Mouse (Mus musculus): ENCODE results near the gene Sox6.
A peak's percentile ranks its signal among the peaks of the same experiment; 100 is the strongest.
"Not testable (repeated sequence)": the region's sequence is repeated elsewhere in the genome, so short reads cannot be mapped to it uniquely, and the experiment has no call there.

Sox6 gene

DNA sequence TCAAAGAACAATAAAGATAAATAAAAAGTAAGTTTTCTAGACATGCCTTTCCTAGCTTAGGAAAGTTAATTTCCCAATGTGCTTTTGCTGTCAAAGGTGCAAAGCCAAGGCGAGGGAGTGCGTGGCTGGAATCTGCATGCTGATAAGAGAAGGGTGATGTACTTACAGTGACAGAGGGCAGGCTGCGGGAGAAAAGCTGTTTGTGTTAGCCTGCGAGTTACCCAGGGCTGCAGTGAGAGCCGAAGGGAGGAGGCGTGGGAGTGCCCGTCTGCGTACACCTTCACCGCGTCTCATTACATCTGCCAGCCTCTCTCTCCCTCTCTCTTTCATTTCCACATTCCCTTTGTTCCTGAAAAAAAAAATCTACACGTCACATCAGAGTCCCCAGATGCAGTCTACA, at the start of gene Sox6:
Sox6 (minus strand) TSS at position 286 of the 400 bp plus-strand sequence.
- DNase-seq (ENCODE audit: low spot score in 2 of 2) = no peak

DNA sequence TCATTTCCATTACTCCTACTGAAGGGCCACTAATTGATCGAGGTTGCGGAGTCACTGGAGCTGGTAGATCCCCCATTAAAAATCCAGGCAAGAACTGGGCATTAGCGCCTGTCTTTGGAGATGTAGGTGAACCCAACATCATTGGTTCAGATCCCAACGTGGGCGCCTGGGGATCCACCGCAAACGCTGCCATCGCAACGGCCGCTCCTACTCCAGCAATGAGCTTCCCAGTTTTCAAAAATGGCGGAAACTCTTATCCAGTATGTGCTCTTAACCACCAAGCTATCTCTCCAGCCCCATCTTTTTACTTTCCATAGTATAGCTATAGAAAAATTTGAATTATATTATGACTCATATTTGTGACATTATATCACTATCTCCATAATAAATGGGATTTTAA, 45.8 kb upstream of the Sox6 start, which contains the start of gene Gm4353:
Gm4353 (minus strand) TSS at position 270 of the 400 bp plus-strand sequence.
- DNase-seq (ENCODE audit: low spot score in 2 of 2) = not testable (repeated sequence)

DNA sequence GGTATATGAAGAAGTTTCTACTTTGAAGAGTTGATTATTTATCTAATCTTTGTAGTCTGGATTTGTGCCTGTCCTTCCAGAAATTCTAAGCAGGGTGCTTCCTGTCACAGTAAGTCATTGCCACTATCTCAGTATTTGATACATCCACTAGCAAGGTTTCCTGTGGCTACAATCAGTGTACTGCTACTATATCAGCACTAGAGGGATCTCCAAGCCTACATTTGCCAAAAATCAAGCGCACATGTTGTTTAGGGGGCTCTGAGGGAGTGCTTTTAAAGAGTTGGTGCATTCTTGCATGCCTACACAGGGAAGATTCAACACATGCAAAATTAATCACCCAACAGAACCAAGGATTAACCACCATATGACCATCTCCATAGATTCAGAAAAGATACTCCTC, 22.1 kb upstream of the Sox6 start:
- DNase-seq (ENCODE audit: low spot score in 2 of 2) = no peak

DNA sequence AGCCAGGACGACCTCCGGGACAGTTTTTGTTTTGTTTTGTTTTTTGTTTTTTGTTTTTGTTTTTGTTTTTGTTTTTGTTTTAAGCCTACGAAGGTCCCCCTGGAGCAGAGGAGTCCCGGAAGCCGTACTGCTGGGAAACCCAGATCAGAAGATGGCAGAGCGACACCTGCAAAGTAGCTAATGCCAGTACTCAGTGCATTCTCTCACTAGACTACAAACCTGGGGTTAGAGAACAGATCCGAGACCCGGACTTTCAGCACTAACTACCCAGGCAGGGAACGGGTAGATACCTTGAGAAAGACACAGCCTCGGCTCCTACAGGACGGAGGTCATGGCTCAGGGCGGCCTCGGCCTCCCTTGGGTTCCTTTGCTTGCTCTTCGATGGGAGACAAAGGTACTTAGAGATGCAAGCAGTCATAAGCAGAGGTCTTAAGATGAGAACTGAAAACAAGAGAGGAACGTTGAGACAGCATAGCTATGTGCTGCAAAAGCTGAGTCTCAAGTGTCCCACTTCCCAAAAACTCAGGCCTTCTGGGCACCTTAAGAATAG, 1.9 kb upstream of the Sox6 start:
- no peak for DNase-seq (ENCODE audit: low spot score in 2 of 2)

DNA sequence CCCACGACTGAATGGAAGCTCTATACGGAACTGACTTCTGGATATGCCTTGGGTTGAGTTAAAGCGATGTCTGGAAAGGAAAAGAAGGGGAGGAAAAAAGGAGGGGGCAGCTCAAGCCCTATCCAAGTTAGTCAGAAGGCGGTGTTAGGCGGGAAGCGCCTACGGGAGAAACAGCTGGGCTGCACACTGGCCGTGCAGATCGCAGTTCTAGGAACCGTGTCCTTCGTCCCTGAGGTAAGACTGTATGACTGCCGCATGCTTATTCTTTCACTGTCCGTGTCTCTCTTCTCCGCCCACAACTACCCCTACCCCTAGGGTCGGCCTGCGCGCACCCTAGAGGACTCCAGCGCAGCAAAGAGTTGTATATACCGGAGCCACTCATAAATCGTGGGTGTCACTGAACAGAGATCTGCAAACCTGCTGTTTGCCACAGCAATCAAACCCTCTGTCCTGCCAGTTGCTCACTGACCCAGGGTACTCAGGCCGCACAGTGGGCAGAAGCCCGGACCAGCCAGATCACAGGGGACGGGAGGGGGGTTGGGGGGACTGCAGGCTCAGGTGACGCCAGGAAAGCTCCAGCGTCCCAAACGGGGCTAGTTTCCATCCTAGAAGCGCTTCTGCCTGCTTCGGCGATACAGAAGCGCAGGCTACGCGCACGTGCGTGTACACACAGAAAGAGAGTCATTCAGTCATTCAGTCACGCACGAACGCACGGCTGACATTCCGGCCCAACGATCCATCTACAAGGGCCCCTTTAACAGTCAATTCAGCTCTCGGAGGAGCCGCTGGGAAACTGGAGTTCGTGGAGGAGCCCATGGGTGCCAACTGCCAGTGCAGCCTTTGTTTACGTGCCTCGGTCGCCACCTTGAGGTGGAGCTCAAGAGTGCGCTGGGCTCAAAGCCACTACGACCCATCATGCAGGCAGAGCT, 1.2 kb upstream of the Sox6 start:
- peak; percentile 50 to 60 for DNase-seq (ENCODE audit: low spot score in 2 of 2)

DNA sequence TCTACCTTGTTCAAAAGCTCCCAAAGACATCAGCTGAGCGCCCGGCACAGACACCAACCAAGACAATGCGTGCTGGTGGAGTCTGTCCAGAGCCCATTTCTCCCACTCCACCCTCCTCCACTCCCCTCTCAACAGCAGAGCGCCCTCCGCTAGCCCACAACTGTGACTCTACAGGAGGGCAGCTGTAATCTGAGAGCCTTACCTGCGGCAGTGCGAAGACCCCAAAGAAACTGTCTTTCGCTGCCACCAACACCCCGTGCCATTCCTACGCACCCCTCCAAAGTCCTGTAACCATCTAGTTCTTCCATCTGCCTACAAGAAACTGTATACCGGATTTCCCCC, 571 bp upstream of the Sox6 start, which contains the start of gene 1110004F10Rik:
1110004F10Rik (plus strand) TSS at position 202 of the 342 bp plus-strand sequence.
- DNase-seq (ENCODE audit: low spot score in 2 of 2) = no peak

DNA sequence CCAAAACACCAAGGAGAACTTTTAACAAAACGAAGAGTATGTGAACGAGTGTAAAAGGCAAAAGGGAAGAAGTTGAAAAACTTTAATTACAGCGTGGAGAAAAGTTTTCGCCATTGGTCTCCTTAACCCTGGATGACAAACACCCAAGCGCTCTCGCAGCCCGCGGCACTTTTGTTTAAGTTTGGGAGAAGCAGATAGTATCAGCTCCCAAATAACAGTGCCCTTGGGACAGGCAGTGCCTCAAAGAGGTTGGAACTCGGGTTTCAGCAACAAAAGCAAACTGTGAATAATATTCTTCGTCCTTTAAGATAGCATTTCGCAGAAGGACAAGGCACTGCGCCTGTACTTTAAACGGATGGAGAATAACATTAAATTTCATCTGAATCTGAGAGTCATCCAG, 572 bp downstream of the Sox6 start:
- no peak for DNase-seq (ENCODE audit: low spot score in 2 of 2)

DNA sequence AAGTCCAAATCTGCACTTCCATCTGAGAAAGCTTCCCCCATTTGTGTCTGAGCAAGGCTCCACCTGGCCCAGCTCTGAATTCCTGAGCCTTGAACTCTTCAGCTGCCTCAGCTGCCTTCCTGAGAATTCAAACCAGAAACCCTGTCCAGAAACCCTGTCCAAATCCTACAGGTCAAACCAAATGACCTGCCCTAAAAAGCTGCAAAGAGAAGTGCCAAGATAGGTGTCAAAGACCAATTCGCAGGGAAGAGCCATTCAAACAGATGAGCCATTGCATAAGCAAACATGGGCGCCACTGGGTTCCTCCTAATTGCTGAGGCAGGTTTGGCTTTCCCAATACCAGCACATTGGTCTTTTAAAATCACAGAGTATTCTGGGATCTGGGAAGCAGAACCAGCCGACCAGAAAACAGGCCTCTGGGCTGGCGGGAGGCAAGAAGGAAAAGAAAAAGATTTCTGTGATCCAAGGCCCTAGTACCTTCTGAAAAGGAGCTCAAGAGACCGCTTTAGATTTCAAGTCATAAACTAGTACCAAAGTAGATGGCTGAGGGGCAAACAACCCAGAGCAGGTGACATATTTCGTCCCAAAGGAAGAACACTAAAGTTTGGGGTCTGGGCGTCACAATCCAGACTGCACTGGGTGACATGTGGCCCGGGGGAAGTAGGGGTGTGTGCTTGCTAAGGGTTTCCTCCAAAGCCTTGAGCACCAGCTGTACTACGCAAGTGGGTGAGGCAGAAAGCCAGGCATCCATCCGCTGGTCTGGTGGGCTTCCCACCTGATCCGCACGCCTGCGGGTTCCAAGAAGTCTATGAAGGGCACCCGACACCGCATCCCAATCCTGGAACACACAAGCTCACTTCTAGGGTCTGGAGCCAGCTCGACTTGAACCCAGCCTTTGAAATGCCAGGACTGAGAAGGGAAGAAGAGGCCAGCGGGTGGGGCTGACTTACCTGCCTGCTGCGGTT, 1.7 kb downstream of the Sox6 start:
- no peak for DNase-seq (ENCODE audit: low spot score in 2 of 2)

DNA sequence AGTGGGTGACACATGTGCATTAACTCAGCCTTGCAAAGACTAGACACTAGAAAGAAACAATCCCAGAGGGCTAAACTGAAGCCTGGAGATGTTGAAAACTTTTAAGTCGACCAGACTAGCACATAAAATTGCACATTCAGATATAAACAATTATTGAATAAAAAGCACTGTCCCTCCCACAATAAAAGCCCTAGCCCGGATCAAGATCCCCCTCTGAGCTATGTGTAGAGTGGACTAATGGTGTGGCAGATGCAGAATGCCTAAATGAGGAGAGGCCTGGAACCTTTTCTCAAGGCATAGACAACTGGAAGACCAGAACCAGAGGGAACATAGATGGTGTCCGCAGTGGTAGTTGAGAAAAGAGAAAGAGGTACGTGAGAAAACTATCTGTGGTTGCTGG, 3.1 kb downstream of the Sox6 start:
- DNase-seq (ENCODE audit: low spot score in 2 of 2) = no peak

DNA sequence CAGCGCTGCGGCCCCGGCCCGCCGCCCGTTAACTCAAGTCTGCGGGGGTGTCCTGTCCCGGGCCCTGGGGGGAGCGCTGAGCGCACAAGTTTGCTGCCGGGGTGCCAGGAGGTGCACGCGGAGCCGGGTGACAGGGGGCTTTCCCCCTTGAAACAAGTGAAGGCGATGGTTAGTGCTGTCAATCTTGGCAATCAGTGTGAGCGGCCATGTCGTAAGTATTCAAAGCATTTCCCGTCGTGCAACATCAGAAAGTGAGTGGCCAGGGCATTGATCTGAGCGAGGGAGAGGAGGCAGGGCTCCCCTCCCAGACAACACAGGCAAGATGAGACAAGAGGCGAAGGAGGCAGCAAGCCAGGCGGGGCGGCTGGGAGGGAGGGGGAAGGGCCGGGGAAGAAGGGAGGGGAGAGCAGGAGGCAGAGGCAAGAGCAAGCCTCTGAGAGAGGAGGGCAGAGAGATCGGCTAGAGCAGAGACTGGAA, 4.3 kb downstream of the Sox6 start:
- DNase-seq (ENCODE audit: low spot score in 2 of 2) = no peak

DNA sequence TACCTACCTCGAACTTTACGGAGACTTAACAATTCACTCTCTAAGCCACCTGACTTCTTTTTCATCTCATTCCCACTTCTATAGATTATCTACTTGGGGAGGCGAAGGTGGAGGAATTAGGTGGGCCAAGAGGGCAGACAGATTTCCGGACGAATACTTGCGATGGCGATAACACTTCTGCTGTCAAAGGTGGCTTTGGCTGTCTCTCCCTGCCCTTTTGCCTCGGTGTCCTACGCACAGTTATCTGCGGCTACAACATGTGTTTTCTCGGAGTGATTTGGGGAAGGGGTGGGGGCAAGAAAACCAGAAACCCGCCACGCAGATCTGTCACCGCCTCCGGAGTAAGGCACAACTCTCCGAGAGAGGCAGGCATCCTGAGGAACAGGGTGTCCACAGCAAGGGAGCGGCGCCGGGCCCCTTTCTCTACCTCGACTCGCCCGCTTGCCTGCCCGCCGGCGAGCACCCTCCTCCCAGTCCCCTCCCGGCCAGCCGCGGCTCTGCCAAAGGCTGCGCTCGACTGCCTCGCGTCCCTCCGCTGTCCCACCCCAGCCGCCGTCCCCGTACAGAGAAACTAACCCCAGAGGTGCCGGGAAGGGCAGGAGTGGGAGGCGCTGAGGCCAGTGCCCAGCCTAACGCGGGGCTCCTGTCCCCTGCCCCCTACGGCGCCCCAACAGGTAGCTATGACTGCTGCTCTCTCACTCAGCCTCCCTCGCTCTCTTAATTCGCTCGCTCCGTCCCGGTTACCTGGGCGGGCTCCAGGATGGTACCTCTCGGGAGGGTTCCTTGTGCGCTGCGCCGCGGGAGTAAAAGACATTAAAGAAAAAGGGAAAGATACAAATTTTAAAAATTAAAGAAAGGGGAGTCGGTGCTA, 5.0 kb downstream of the Sox6 start:
- no peak for DNase-seq (ENCODE audit: low spot score in 2 of 2)

DNA sequence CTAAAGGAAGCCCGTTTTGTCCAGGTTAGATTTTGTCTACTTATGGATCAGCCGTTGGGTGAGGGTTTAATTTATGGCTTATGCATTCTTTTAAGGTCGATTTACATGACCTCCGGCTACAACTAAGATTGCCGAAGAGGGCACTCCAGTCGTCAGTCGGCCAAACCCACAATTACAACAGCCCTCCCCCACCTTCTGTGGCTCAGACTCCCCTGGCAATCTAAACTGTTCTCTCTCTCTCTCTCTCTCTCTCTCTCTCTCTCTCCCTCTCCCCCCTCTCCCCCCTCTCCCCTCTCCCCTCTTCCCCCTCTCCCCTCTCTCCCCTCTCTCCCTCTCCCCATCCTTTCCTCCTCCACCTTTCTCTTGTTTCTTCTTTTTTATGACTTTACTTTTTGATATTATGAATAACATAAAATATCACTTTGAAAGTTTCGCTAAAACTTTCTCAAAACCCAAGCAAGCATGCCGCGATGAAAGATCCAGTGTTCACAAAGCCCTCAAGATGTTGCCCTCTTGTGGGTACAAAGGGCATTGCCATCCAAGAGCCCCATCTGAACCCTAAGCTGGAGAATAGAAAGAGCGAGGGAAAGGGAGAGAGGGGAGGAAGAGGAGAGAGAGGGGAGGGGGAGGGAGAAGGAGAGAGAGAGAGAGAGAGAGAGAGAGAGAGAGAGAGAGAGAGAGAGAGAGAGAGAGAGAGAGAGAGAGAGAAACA, 5.8 kb downstream of the Sox6 start:
- peak; percentile 47 to 65 for DNase-seq (ENCODE audit: low spot score in 2 of 2)

DNA sequence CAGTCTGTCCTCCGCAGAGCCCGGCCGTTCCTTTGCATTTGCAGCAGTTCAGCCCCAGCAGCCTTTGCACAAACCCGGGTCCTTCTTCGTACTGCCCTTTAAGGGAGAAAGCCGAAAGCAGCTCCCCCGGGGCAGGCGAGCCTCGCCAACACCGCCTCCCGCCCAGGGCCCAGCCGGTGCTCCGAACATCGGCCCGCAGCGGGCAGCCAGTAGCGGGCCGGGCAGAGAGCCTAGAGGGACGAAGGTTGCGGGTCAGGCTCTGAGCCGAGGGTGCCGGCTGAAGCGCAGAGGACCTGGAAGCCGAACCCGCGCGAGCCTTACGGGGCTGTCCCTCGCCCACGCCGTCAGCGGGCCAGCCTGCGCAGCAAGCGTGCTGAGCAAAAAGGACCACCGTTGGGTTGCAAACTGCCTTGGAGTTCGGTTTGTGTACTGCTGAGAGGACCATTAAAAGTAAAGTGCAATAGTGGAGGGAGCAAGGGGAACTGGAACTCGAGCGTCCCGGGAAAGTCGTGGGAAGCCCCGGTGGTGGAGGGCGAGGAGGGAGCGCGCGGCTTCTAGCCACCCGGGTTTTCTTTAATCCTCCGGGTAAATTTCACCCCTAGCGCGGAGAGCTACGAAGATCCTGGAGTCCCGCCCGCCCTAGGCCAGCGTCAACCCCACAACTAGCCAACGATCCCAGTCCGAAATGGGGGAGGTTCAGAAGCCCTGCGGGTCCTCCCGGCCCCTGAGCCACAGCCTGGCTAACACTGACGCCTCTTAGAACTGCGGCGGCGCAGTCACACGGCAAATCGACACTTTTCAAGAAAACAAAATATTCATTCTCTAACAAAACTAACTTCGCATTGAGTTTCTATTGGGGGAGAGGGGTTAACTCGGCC, 6.6 kb downstream of the Sox6 start:
- no peak for DNase-seq (ENCODE audit: low spot score in 2 of 2)

DNA sequence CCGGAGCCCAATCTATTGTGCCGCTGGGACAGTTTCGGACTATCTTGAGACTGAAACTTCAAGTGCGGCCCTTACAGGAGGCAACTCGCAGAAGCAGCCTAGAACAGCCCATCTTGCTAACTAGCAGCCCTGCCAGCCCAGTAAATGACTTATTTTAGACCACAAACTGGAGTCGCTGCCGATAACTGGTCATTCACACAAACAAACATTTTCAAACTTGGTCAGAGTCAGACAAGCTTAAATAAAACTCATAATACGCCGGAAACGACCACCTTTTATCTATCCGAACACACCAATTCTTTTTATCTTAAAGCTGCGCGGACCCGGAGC, 7.2 kb downstream of the Sox6 start:
- no peak for DNase-seq (ENCODE audit: low spot score in 2 of 2)

DNA sequence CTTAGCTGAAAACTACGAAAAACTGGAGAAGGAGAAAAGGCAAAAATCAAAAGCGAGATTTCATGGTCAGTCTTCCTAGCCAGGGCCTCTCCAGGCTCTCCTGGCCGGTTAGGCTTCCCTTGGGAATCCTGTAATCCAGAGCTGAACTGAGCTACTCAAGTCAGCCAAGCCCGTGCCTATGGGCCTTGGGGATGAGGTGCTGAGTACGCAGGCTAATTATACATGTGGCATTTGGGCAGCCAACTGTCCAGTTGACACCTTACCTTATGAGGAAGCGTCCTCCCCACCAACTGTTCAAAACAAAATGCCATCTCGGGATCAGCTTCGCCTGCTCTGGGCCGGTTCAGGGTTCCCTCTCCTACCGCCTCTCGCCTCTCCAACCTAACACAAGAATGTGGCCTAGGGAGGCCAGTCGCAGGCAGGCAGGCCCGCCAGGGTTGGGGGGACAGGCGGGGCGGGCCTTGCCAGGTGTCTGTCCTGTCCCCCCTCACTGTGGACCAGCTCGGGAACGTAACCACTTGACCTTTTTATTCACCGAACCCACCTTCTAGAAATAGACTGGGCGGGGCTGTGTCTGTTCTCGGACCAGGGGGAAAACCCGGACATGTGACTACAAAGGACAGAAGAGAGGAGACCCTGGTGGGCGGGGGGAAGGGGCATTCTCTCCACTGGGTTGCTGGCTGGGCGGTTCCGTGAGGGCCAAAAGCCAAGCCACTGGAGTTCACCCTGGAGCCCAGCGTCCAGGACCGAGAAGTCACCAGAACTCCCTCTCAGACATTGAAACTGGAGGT, 7.8 kb downstream of the Sox6 start:
- DNase-seq (ENCODE audit: low spot score in 2 of 2) = no peak

DNA sequence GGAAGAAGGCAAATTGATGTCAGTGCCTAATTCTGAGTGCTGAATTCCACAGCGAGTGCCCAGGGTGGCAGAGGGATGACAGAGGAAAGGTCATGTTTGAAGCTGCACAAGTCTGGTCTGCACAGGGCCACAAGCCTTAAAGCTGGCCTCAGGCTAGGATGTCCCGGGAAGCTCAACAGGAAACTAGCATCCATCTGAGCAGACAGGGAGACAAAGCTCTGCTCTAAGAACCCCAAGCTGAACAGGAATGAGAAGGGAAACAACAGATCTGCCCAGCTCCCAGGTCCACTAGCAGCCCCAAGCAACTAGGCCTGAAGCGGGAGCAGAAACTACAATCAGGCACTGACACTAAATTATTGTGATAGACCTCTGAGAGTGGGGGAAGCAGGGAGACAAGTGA, 8.6 kb downstream of the Sox6 start:
- DNase-seq (ENCODE audit: low spot score in 2 of 2) = no peak

DNA sequence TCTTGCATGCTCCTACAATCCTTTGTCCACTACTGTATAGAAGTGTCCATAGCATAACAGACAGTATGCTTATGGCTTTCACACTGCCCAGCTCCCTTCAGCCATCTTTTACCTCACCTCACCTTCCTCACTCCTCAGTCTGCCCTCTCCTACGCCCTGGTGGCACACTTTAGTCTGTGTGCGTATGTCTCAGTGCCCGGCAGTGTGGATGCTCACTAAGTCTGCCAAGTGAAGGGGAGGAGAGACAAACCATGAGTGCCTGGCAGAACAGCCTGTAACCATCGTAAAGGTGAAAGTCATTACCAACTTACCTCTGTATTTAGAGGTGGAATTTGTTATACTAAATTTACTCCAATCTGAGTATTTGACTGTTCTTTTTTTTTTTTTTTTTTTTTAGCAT, 35.9 kb downstream of the Sox6 start:
- no peak for DNase-seq (ENCODE audit: low spot score in 2 of 2)

DNA sequence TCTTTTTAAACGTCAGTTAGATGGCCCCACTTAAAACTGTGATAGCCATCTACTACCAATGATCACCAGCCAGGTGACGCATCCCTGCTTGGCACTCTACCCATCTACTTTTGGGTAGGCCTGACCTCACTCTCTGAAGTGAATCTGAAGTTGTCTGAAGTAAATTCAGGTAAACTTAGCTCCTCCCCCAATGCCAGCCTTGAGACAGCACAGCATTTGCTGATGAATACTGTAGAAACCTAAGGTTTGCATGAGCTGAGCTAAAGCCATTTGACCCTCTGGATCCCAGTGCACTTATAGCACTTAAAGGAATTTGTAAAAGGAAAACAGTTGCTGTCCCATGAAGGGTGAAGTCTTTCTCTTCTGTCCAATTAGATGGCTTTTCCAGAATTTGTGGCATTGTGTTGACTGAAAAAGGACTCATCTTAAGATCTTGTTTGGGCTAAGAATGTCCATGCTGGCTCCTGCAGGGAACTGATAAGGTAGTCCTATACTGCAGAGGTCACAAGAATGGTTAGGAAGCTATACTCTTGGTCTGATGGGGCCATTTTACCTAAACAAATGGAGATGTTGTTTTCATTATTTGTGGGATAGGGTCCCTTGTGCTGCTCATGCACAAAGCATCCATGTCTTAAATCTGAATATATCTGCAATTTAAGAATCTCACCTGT, 50.4 kb downstream of the Sox6 start:
- no peak for DNase-seq (ENCODE audit: low spot score in 2 of 2)

Data from spleen, postnatal 36 days (tissue).